Mouse (Mus musculus) liver, embryonic 14.5 days (tissue): Measurements from ENCODE around the gene Bloc1s4. TPM values are rescaled to one million over a fixed set of nuclear protein-coding genes. Genes with fewer than 3 reads are reported as not detected.

ENCODE experiments used
- ATAC-seq: fragments of 200-750 bp; cut with Nextera tagmentation; 2 replicates; pipeline ENCODE4 v1.8.0; 2017; ENCODE audit warnings: moderate number of reproducible peaks, mild to moderate bottlenecking, moderate library complexity; ENCODE audit not compliant: insufficient read depth
- DNase-seq, 3 experiments: peaks; one replicate each; pipeline ENCODE4 v3.0.0-alpha.2; 2012 to 2013; ENCODE audit warnings: low read depth in 3 of 3, low spot score in 3 of 3
- H3K27ac ChIP-seq: fragments of 300-500 bp; sonication (generic); 2 replicates; pipeline ENCODE4 v1.5.1; 2014; ENCODE audit warnings: moderate library complexity, mild to moderate bottlenecking, control low read depth, inconsistent platforms
- H3K27me3 ChIP-seq: fragments of 300-500 bp; sonication (generic); 2 replicates; pipeline ENCODE4 v1.6.1; 2014; ENCODE audit warnings: mild to moderate bottlenecking, low read length, moderate library complexity; ENCODE audit not compliant: control insufficient read depth, insufficient read depth
- H3K36me3 ChIP-seq: fragments of 300-500 bp; sonication (generic); replicated peaks from 2 replicates; pipeline ENCODE4 v1.6.1; 2014; ENCODE audit warnings: low read depth; ENCODE audit not compliant: control insufficient read depth, insufficient read depth
- H3K4me1 ChIP-seq, 2 experiments: fragments of 200-500 bp in 1 of 2; fragments of 300-500 bp in 1 of 2; sonication (generic) in 1 of 2; replicated peaks; 2 replicates each; pipeline ENCODE4 v1.6.1; 2012 to 2014; ENCODE audit warnings: antibody characterized with exemption in 1 of 2, inconsistent platforms in 1 of 2, low read length in 1 of 2; ENCODE audit not compliant: control insufficient read depth in 2 of 2, insufficient read depth in 2 of 2
- H3K4me2 ChIP-seq: fragments of 300-500 bp; sonication (generic); 2 replicates; pipeline ENCODE4 v1.6.1; 2014; ENCODE audit warnings: low read depth, mild to moderate bottlenecking, control low read depth, moderate library complexity
- H3K4me3 ChIP-seq, 2 experiments: fragments of 200-500 bp in 1 of 2; fragments of 300-500 bp in 1 of 2; sonication (generic) in 1 of 2; 2 replicates each; pipeline ENCODE4 v1.5.1; 2012 to 2014; ENCODE audit warnings: low read depth in 2 of 2, low read length in 2 of 2, mild to moderate bottlenecking in 2 of 2, control low read depth in 1 of 2, inconsistent platforms in 1 of 2, moderate library complexity in 1 of 2; ENCODE audit not compliant: insufficient read depth in 1 of 2
- H3K9ac ChIP-seq: fragments of 300-500 bp; sonication (generic); replicated peaks from 2 replicates; pipeline ENCODE4 v1.6.1; 2014; ENCODE audit warnings: mild to moderate bottlenecking, control low read depth, moderate library complexity
- H3K9me3 ChIP-seq: fragments of 300-500 bp; sonication (generic); 2 replicates; pipeline ENCODE4 v1.6.1; 2016; ENCODE audit warnings: low read length, mixed read lengths; ENCODE audit not compliant: control insufficient read depth
- CTCF ChIP-seq: IDR thresholded peaks from 2 replicates; pipeline ENCODE4 v1.5.1; 2016; ENCODE audit warnings: antibody characterized with exemption, low read depth, control low read depth
- EP300 ChIP-seq: IDR thresholded peaks from 2 replicates; pipeline ENCODE4 v1.6.1; 2016; ENCODE audit warnings: antibody characterized with exemption, low read depth
- WGBS: fragments of 180-500 bp; shearing (Covaris S2); extraction: QIAGEN DNeasy Blood & Tissue Kit; methylation state at CpG from one replicate; pipeline ENCODE4 v1.1.7; 2014; ENCODE audit not compliant: insufficient replicate concordance; 5-methylcytosine and 5-hydroxymethylcytosine counted together
- polyA plus RNA-seq, 2 experiments: library from polyadenylated mRNA; depleted of rRNA in 1 of 2; stranded (reverse) in 1 of 2; unstranded in 1 of 2; fragments of >200 nt; fragmentation: Nextera tagmentation in 1 of 2; extraction: Ambion mirVana in 1 of 2; gene quantifications; 2 replicates each; pipeline versions ENCODE4 v1.2.1 to v1.2.3; 2012 to 2014

The Bloc1s4 gene
- polyA plus RNA-seq, 2 experiments: 10.9 to 11.9 TPM

GRCm38 (mm10) chr5:36725861-36726260 lies 22.6 kb downstream of the Bloc1s4 start:
- Histone ChIP-seq H3K9ac (no peak overlapping the region), H3K36me3 (no peaks in the 10 kb centered on the region), H3K9me3 (no peaks in the 10 kb centered on the region), H3K4me3 (no peak overlapping the region), H3K4me2 (peak overlapping the region; percentile 26), H3K27me3 (no peaks in the 10 kb centered on the region), H3K27ac (peak overlapping the region; percentile 47), H3K4me1 (peaks cover 38 to 41% of the 10 kb centered on the region in 2 experiments)
- ATAC-seq: no peak
- TF ChIP-seq EP300 (no peak), CTCF (no peak)
- DNase-seq: no peak
- WGBS: 77% methylated on average over 12 of the region's 12 CpGs

GRCm38 (mm10) chr5:36724274-36724673 lies 24.2 kb downstream of the Bloc1s4 start:
- Histone ChIP-seq H3K9me3 (no peaks in the 10 kb centered on the region), H3K9ac (0 out of 2 replicates have a peak overlapping the region, but pooled peaks have one; percentile 20), H3K27me3 (no peaks in the 10 kb centered on the region), H3K4me3 (no peak overlapping the region), H3K27ac (peak overlapping the region; percentile 50), H3K4me1 (peaks cover 48 to 50% of the 10 kb centered on the region in 2 experiments), H3K36me3 (no peaks in the 10 kb centered on the region), H3K4me2 (no peak overlapping the region)
- DNase-seq: no peak
- TF ChIP-seq EP300: no peak
- WGBS: 79% methylated on average over 7 of the region's 7 CpGs
- no peak; the same call in 1 of the 2 replicates for ATAC-seq

- H3K27ac ChIP-seq: peak overlapping the region; percentile 50
- H3K9me3 ChIP-seq: no peaks in the 10 kb centered on the region
- H3K27me3 ChIP-seq: 0 out of 2 replicates have a peak, but pooled peaks cover 2% of the 10 kb centered on the region
- 85% methylated on average over 9 of the region's 9 CpGs for whole genome bisulfite sequencing
- ATAC-seq (no peak), DNase-seq (no peak)
- H3K9ac ChIP-seq: peak overlapping the region; percentile 46
- no peaks in the 10 kb centered on the region for H3K36me3 ChIP-seq
- peak overlapping the region; percentile 81; the same call in 1 of the 2 replicates for H3K4me2 ChIP-seq
- no peak overlapping the region for H3K4me3 ChIP-seq
- TF ChIP-seq EP300: no peak
- TF ChIP-seq CTCF: no peak
- peaks cover 53 to 54% of the 10 kb centered on the region in 2 experiments for H3K4me1 ChIP-seq
These were observed 25.1 kb downstream of the Bloc1s4 start for GRCm38 (mm10) chr5:36723356-36723755.

- ATAC-seq: peak; percentile 17
- H3K4me1 ChIP-seq: peaks cover 53 to 63% of the 10 kb centered on the region in 2 experiments
These were observed 26.0 kb downstream of the Bloc1s4 start for GRCm38 (mm10) chr5:36722415-36722856.

GRCm38 (mm10) chr5:36720710-36721375 lies 27.6 kb downstream of the Bloc1s4 start:
- peaks cover 2% of the 10 kb centered on the region; the same call in 1 of the 2 replicates for H3K27me3 ChIP-seq
- peak overlapping the region; percentile 40 to 54 for H3K4me3 ChIP-seq
- no peaks in the 10 kb centered on the region for H3K36me3 ChIP-seq
- ATAC-seq (peak; percentile 93), DNase-seq (peak; percentile 90 to 92 (median 91))
- WGBS: 10% methylated on average over 5 of the region's 5 CpGs
- peak overlapping the region; percentile 66 for H3K9ac ChIP-seq
- no peak for TF ChIP-seq CTCF
- peak; percentile 97 for TF ChIP-seq EP300
- H3K9me3 ChIP-seq: no peaks in the 10 kb centered on the region
- peaks cover 57 to 58% of the 10 kb centered on the region in 2 experiments for H3K4me1 ChIP-seq
- peak overlapping the region; percentile 99 for H3K27ac ChIP-seq
- H3K4me2 ChIP-seq: peak overlapping the region; percentile 81

More at GRCm38 (mm10) chr5:36722415-36722856, 26.0 kb downstream of the Bloc1s4 start:
- Histone ChIP-seq H3K9ac (peak overlapping the region; percentile 46), H3K36me3 (no peaks in the 10 kb centered on the region), H3K27me3 (0 out of 2 replicates have a peak, but pooled peaks cover 2% of the 10 kb centered on the region), H3K4me2 (peak overlapping the region; percentile 81), H3K27ac (peak overlapping the region; percentile 99), H3K9me3 (no peaks in the 10 kb centered on the region), H3K4me3 (peak overlapping the region in 1 of 2 experiments; percentile 12; a peak in 1 of 4 replicates)
- DNase-seq: peak in 2 of 3 experiments; percentile 50 to 68
- WGBS: 24% methylated on average over 6 of the region's 6 CpGs
- TF ChIP-seq CTCF (peak; percentile 38), EP300 (peak; percentile 39; the same call in 1 of the 2 replicates)
